Mouse (Mus musculus) brain, embryonic 14.5 days (tissue): ENCODE results near the gene Il9r.

Experiments used
- CTCF ChIP-seq: fragments of 200-500 bp; IDR thresholded peaks from 2 replicates; pipeline ENCODE4 v1.5.1; 2012; ENCODE audit warnings: inconsistent platforms, mild to moderate bottlenecking, moderate library complexity, borderline replicate concordance; ENCODE audit not compliant: insufficient read depth, insufficient read length; ENCODE audit errors: extremely low read depth
- POLR2A ChIP-seq: fragments of 200-500 bp; IDR thresholded peaks from 2 replicates; pipeline ENCODE4 v1.6.1; 2012; ENCODE audit warnings: mild to moderate bottlenecking, inconsistent platforms, borderline replicate concordance; ENCODE audit not compliant: poor library complexity, insufficient read depth, insufficient read length, severe bottlenecking; ENCODE audit errors: extremely low read depth

GRCm38 (mm10) chr11:32232848-32233247 is 32.8 kb upstream of the Il9r start:
- TF ChIP-seq CTCF = no peak
- no peak for TF ChIP-seq POLR2A
